Mouse (Mus musculus) 416B (cell line): Measurements from ENCODE around the gene Cox7a1.
"Not testable (repeated sequence)": the region's sequence is repeated elsewhere in the genome, so short reads cannot be mapped to it uniquely, and the experiment has no call there.

Experiments used
- DNase-seq: peaks from one replicate; pipeline ENCODE4 v3.0.0; 2011; ENCODE audit warnings: low read depth

The Cox7a1 gene

GRCm38 (mm10) chr7:30183879-30184289, at the start of gene Cox7a1:
TSS of gene Cox7a1 (plus strand) at chr7:30184144.
- DNase-seq, result peak; percentile 98

DNA sequence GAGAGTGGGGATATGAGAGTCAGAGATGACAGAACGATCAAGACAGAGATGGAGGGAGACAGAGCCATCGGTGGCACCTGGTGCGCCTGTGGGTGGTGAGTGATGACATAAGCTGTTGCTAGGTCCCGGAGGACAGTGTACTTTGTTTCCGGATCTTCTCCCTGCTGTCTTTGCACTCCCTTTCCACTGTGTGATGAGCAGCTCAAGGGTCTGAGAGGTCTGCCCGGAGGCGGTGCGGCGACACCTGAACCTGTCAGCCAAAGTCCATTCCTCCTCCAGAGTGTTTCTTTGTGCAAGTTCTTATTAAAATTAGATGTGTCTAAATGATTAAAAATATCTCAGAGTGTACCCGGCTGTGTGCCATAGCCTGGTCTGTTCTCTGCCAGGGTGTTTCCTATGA, 47.1 kb upstream of the Cox7a1 start:
- no peak for DNase-seq

- no peak for DNase-seq
Measured at GRCm38 (mm10) chr7:30143170-30143554, 40.8 kb upstream of the Cox7a1 start.

DNA sequence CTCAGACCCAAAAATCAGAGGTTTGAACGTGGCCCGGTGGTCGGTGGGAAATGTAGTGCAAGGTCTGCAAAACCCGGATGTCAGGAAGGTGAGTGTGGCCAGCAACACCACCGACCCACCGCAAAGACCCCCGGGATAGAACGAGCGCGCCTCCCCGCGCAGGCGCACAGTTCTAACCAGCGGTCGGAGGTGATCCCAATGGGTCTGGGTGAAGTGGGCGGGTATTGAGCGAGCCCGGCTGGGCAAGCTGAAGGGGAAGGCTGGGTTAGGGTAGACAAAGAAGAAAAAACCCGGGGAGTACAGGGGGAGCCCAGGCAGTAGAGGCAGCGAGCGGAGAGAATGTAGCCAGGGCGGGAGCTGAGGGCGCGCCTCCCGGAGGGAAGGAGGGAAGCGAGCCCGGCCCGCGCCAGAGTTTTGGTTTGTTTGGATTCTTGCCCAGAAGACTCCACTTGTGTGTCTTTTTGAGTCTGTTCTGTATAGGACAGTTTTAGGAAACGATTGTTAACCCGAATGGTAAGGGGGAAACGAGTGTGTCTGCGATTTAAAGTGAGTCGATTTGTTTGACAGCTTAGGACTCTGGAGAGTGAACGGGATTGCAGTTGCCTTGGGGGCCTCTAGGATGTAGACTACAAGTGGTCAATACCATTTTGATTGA, 40.3 kb upstream of the Cox7a1 start:
- DNase-seq, result no peak

- no peak for DNase-seq
Measured at GRCm38 (mm10) chr7:30147011-30147410, 36.9 kb upstream of the Cox7a1 start.

DNA sequence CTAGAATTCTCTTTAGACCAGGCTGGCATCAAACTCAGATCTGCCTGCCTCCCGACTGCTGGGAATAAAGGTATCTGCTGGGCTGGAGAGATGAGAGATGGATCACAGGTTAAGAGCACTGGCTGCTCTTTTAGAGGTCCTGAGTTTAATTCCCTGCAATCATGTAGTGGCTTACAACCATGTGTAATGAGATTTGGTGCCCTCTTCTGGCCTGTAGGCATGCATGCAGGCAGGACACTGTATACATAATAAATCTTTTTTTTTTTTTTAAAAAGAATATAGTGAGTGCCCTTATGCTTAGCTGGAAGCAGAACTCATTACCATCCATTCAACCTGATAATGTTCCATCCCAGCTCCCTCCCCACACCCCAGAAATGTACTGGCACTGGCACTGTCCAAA, 29.9 kb upstream of the Cox7a1 start:
- no peak for DNase-seq

DNA sequence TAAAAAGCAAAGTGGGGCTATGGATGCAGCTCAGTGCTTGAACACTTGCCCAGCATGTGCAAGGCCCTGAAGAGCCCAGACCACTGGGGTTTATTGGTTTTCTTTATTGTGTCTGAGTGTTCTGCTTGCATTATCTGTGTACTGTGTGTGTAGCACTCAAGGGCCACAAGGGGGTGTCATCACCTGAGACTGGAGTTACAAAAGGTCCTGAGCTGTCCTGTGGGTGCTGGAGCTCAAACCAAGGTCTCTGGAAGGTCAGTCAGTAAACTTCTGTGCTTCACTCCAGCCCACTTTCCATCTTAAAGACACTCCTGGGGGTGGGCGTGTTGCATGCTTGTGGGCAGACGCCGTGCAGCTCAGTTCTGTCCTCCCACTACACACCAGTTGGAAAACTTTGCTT, 28.4 kb upstream of the Cox7a1 start:
- DNase-seq, result no peak

GRCm38 (mm10) chr7:30163113-30163512, 20.8 kb upstream of the Cox7a1 start:
- no peak for DNase-seq

GRCm38 (mm10) chr7:30164745-30165144, 19.2 kb upstream of the Cox7a1 start:
- DNase-seq, result no peak

GRCm38 (mm10) chr7:30168914-30169582, 14.9 kb upstream of the Cox7a1 start:
- DNase-seq, result no peak

DNA sequence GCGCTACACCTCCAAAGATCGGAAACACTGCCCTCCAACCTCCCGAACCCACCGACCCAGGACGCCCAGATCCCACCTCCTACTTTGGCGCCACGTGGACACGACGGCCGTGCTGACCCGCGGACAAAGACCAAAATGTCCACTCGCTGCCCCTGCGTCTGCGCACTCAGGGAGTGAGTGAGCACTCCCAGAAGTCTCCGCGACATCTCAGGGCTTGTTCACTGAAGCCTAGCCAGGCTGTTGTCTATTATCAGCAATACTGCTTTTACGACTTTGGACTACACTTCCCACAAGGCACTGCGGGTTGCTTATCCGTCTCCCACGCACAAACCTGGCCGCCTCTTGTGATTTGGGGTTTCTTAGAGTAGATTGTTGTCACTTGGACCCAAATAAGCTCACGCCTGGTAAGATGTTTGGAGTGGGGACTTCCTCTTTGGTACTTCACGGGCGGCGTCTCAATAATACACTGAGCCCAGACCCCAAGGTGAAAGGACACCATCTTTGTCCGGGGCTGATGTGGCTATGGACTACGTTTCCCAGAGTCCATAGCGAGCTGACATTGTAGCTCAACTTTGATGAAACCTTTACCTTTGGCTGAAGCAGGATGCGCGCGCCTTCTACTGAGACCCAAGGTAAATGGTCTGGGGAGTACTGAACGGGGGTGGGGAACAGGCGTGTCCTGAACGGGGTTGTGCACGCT, 14.2 kb upstream of the Cox7a1 start, which contains the start of gene Zfp146:
Gene Zfp146, minus strand, starts transcription at position 168 of the 700 bp plus-strand sequence.
- peak; percentile 98 for DNase-seq

- no peak for DNase-seq
Measured at GRCm38 (mm10) chr7:30170283-30170951, 13.5 kb upstream of the Cox7a1 start.

GRCm38 (mm10) chr7:30176474-30176873, 7.5 kb upstream of the Cox7a1 start:
- DNase-seq, result no peak

DNA sequence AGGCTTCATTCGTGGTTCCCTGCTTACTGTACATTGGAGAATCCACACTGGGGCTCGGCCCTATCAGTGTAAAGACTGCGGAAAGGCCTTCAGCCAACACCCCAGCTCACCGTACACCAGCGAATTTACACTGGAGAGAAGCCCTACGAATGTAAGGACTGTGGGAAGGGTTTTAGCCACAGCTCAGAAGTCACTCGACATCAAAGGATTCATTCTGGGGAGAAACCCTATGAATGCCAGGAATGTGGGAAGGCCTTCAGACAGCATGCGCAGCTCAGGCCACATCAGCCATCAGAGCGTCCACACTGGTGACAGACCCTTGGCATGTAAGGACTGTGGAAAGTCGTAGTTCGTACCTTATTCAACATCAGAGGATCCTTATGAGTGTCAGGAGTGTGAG, 5.7 kb upstream of the Cox7a1 start:
- DNase-seq, result no peak

GRCm38 (mm10) chr7:30181308-30181707, 2.6 kb upstream of the Cox7a1 start:
- DNase-seq, result peak; percentile 83

- not testable (repeated sequence) for DNase-seq
Measured at GRCm38 (mm10) chr7:30181929-30182328, 2.0 kb upstream of the Cox7a1 start.

GRCm38 (mm10) chr7:30183189-30183588, 755 bp upstream of the Cox7a1 start:
- not testable (repeated sequence) for DNase-seq

- no peak for DNase-seq
Measured at GRCm38 (mm10) chr7:30184641-30185348, 851 bp downstream of the Cox7a1 start.

GRCm38 (mm10) chr7:30188344-30189115, 4.6 kb downstream of the Cox7a1 start:
- DNase-seq, result no peak

DNA sequence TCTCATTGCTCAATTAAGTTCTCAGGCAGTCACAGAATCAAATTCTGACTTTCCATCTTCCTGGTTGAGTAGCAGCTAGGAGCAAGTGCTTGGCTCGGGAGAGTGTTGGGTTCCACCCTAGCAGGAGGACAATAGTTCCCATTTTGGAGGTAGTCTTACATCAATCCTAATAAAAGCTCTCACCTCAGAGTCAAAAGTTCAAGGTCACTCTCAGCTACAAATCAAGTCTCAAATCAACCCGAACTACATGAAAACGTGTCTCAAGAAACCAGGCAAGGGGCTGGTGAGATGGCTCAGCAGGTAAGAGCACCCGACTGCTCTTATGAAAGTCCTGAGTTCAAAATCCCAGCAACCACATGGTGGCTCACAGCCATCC, 5.2 kb downstream of the Cox7a1 start:
- no peak for DNase-seq

GRCm38 (mm10) chr7:30192088-30192487, 8.1 kb downstream of the Cox7a1 start:
- no peak for DNase-seq
